Mouse (Mus musculus) embryonic facial prominence, embryonic 13.5 days (tissue): ENCODE results near the gene Cux1. TPM values are rescaled to one million over a fixed set of nuclear protein-coding genes. Genes with fewer than 3 reads are reported as not detected.

Experiments
- ATAC-seq: fragments of 200-750 bp; cut with Nextera tagmentation; 2 replicates; pipeline ENCODE4 v1.8.0; 2017; ENCODE audit warnings: low read depth; ENCODE audit not compliant: insufficient number of reproducible peaks, insufficient read depth, low FRiP score, low TSS enrichment
- H3K27ac ChIP-seq: fragments of 300-500 bp; sonication (generic); 2 replicates; pipeline ENCODE4 v1.5.1; 2015; ENCODE audit warnings: moderate library complexity, mild to moderate bottlenecking, inconsistent platforms
- H3K27me3 ChIP-seq: fragments of 300-500 bp; sonication (generic); 2 replicates; pipeline ENCODE4 v1.6.1; 2015; ENCODE audit warnings: mild to moderate bottlenecking, inconsistent platforms
- H3K36me3 ChIP-seq: fragments of 300-500 bp; sonication (generic); 2 replicates; pipeline ENCODE4 v1.6.1; 2015; ENCODE audit warnings: mild to moderate bottlenecking, inconsistent platforms
- H3K4me1 ChIP-seq: fragments of 300-500 bp; sonication (generic); 2 replicates; pipeline ENCODE4 v1.6.1; 2015; ENCODE audit warnings: inconsistent platforms
- H3K4me2 ChIP-seq: fragments of 300-500 bp; sonication (generic); 2 replicates; pipeline ENCODE4 v1.6.1; 2015; ENCODE audit warnings: moderate library complexity, mild to moderate bottlenecking, inconsistent platforms
- H3K4me3 ChIP-seq: fragments of 300-500 bp; sonication (generic); 2 replicates; pipeline ENCODE4 v1.5.1; 2015; ENCODE audit warnings: mild to moderate bottlenecking, inconsistent platforms
- H3K9ac ChIP-seq: fragments of 300-500 bp; sonication (generic); 2 replicates; pipeline ENCODE4 v1.6.1; 2015; ENCODE audit warnings: mild to moderate bottlenecking, inconsistent platforms
- H3K9me3 ChIP-seq: fragments of 300-500 bp; sonication (generic); 2 replicates; pipeline ENCODE4 v1.6.1; 2016; ENCODE audit warnings: inconsistent platforms
- WGBS: fragments of 180-500 bp; shearing (Covaris S2); methylation state at CpG from one replicate; pipeline ENCODE4 v1.1.7; 2015; ENCODE audit warnings: mixed read lengths; 5-methylcytosine and 5-hydroxymethylcytosine counted together
- polyA plus RNA-seq: library from polyadenylated mRNA; unstranded; fragments of >200 nt; fragmentation: Nextera tagmentation; extraction: Ambion mirVana; gene quantifications from 2 replicates; pipeline ENCODE4 v1.2.1, GENCODE M21; 2015

Gene Cux1
- polyA plus RNA-seq, 1 experiment from 2014 or later = 82.7 TPM

GRCm38 (mm10) chr5:136552832-136553231 is 14.5 kb downstream of the Cux1 start:
- H3K4me3 ChIP-seq = no peak overlapping the region
- no peak for ATAC-seq

GRCm38 (mm10) chr5:136552093-136552492 is 15.2 kb downstream of the Cux1 start:
- Histone ChIP-seq H3K9me3 (no peaks in the 10 kb centered on the region), H3K27ac (no peak overlapping the region), H3K27me3 (peaks cover 11% of the 10 kb centered on the region; the same call in 1 of the 2 replicates), H3K4me3 (no peak overlapping the region), H3K36me3 (no peaks in the 10 kb centered on the region), H3K9ac (no peak overlapping the region), H3K4me1 (peaks cover 59% of the 10 kb centered on the region), H3K4me2 (no peak overlapping the region)
- 80% methylated on average over 3 of the region's 3 CpGs for WGBS
- no peak; the same call in 1 of the 2 replicates for ATAC-seq

More at GRCm38 (mm10) chr5:136552832-136553231, 14.5 kb downstream of the Cux1 start:
- Histone ChIP-seq H3K9me3 (no peaks in the 10 kb centered on the region), H3K4me2 (no peak overlapping the region), H3K36me3 (no peaks in the 10 kb centered on the region), H3K4me1 (peaks cover 66% of the 10 kb centered on the region), H3K27ac (no peak overlapping the region), H3K27me3 (peaks cover 14% of the 10 kb centered on the region; the same call in 1 of the 2 replicates), H3K9ac (no peak overlapping the region)

- Histone ChIP-seq H3K4me3 (no peak overlapping the region), H3K9ac (no peak overlapping the region), H3K27me3 (peaks cover 7% of the 10 kb centered on the region; the same call in 1 of the 2 replicates), H3K4me2 (no peak overlapping the region), H3K4me1 (peaks cover 57% of the 10 kb centered on the region), H3K27ac (no peak overlapping the region), H3K9me3 (no peaks in the 10 kb centered on the region), H3K36me3 (no peaks in the 10 kb centered on the region)
- no peak for ATAC-seq
- 77% methylated on average over 6 of the region's 6 CpGs for WGBS
Observed at GRCm38 (mm10) chr5:136551571-136551970, 15.7 kb downstream of the Cux1 start.

GRCm38 (mm10) chr5:136550726-136551125 is 16.6 kb downstream of the Cux1 start:
- H3K27me3 ChIP-seq = peaks cover 3% of the 10 kb centered on the region; the same call in 1 of the 2 replicates
- no peaks in the 10 kb centered on the region for H3K36me3 ChIP-seq
- no peak overlapping the region for H3K4me2 ChIP-seq
- H3K4me1 ChIP-seq = peaks cover 54% of the 10 kb centered on the region
- ATAC-seq = no peak
- H3K4me3 ChIP-seq = no peak overlapping the region
- no peak overlapping the region for H3K9ac ChIP-seq
- H3K27ac ChIP-seq = no peak overlapping the region
- 17% methylated on average over 2 of the region's 2 CpGs for WGBS
- no peaks in the 10 kb centered on the region for H3K9me3 ChIP-seq

- H3K36me3 ChIP-seq = no peaks in the 10 kb centered on the region
- WGBS = 53% methylated on average over 2 of the region's 2 CpGs
Observed at GRCm38 (mm10) chr5:136548776-136549175, 18.5 kb downstream of the Cux1 start.

GRCm38 (mm10) chr5:136545061-136545460 is 22.2 kb downstream of the Cux1 start:
- 84% methylated on average over 4 of the region's 4 CpGs for WGBS
- Histone ChIP-seq H3K9ac (no peak overlapping the region), H3K27me3 (no peaks in the 10 kb centered on the region)

More at GRCm38 (mm10) chr5:136548776-136549175, 18.5 kb downstream of the Cux1 start:
- no peak overlapping the region for H3K27ac ChIP-seq
- H3K9ac ChIP-seq = no peak overlapping the region
- H3K27me3 ChIP-seq = peaks cover 3% of the 10 kb centered on the region; the same call in 1 of the 2 replicates
- peaks cover 46% of the 10 kb centered on the region for H3K4me1 ChIP-seq
- no peaks in the 10 kb centered on the region for H3K9me3 ChIP-seq
- H3K4me3 ChIP-seq = no peak overlapping the region
- H3K4me2 ChIP-seq = no peak overlapping the region
- no peak for ATAC-seq

GRCm38 (mm10) chr5:136543171-136543570 is 24.1 kb downstream of the Cux1 start:
- no peak overlapping the region for H3K27ac ChIP-seq
- H3K36me3 ChIP-seq = no peaks in the 10 kb centered on the region
- no peak for ATAC-seq
- H3K27me3 ChIP-seq = no peaks in the 10 kb centered on the region
- no peaks in the 10 kb centered on the region for H3K9me3 ChIP-seq
- H3K4me3 ChIP-seq = no peak overlapping the region
- peaks cover 9% of the 10 kb centered on the region for H3K4me1 ChIP-seq
- no peak overlapping the region for H3K4me2 ChIP-seq
- H3K9ac ChIP-seq = no peak overlapping the region

More at GRCm38 (mm10) chr5:136545061-136545460, 22.2 kb downstream of the Cux1 start:
- Histone ChIP-seq H3K4me1 (peaks cover 17% of the 10 kb centered on the region), H3K9me3 (no peaks in the 10 kb centered on the region), H3K4me2 (no peak overlapping the region), H3K36me3 (no peaks in the 10 kb centered on the region), H3K27ac (no peak overlapping the region), H3K4me3 (no peak overlapping the region)
- ATAC-seq = no peak

GRCm38 (mm10) chr5:136540952-136541351 is 26.3 kb downstream of the Cux1 start:
- Histone ChIP-seq H3K9me3 (no peaks in the 10 kb centered on the region), H3K9ac (no peak overlapping the region), H3K4me2 (no peak overlapping the region), H3K27me3 (no peaks in the 10 kb centered on the region), H3K27ac (no peak overlapping the region), H3K4me1 (peaks cover 6% of the 10 kb centered on the region), H3K4me3 (no peak overlapping the region), H3K36me3 (no peaks in the 10 kb centered on the region)
- ATAC-seq = no peak

GRCm38 (mm10) chr5:136540055-136540838 is 27.0 kb downstream of the Cux1 start:
- Histone ChIP-seq H3K27ac (no peak overlapping the region), H3K4me2 (no peak overlapping the region), H3K4me3 (no peak overlapping the region), H3K4me1 (no peaks in the 10 kb centered on the region; the same call in none of the 2 replicates), H3K27me3 (no peaks in the 10 kb centered on the region), H3K9ac (no peak overlapping the region), H3K36me3 (no peaks in the 10 kb centered on the region), H3K9me3 (no peaks in the 10 kb centered on the region)
- WGBS = 90% methylated on average over 5 of the region's 5 CpGs
- ATAC-seq = no peak

GRCm38 (mm10) chr5:136536753-136537152 is 30.5 kb downstream of the Cux1 start:
- no peak overlapping the region for H3K4me2 ChIP-seq
- 87% methylated on average over 4 of the region's 4 CpGs for WGBS

GRCm38 (mm10) chr5:136535976-136536725 is 31.1 kb downstream of the Cux1 start:
- Histone ChIP-seq H3K9me3 (no peaks in the 10 kb centered on the region), H3K4me3 (no peak overlapping the region), H3K27me3 (no peaks in the 10 kb centered on the region), H3K36me3 (no peaks in the 10 kb centered on the region), H3K27ac (no peak overlapping the region), H3K4me2 (no peak overlapping the region), H3K9ac (no peak overlapping the region), H3K4me1 (peaks cover 4% of the 10 kb centered on the region)
- 59% methylated on average over 5 of the region's 5 CpGs for WGBS
- ATAC-seq = no peak

More at GRCm38 (mm10) chr5:136536753-136537152, 30.5 kb downstream of the Cux1 start:
- Histone ChIP-seq H3K9me3 (no peaks in the 10 kb centered on the region), H3K9ac (no peak overlapping the region), H3K27ac (no peak overlapping the region), H3K4me1 (peaks cover 2% of the 10 kb centered on the region), H3K36me3 (no peaks in the 10 kb centered on the region), H3K27me3 (no peaks in the 10 kb centered on the region), H3K4me3 (no peak overlapping the region)
- no peak for ATAC-seq
